Mouse (Mus musculus): Measurements from ENCODE around the gene Olfr214. TPM values are rescaled to one million over a fixed set of nuclear protein-coding genes. Genes with fewer than 3 reads are reported as not detected.
"Not testable (repeated sequence)": the region's sequence is repeated elsewhere in the genome, so short reads cannot be mapped to it uniquely, and the experiment has no call there.

Olfr214 gene
- polyA plus RNA-seq, 1 experiment from 2014 or later: not detected

DNA sequence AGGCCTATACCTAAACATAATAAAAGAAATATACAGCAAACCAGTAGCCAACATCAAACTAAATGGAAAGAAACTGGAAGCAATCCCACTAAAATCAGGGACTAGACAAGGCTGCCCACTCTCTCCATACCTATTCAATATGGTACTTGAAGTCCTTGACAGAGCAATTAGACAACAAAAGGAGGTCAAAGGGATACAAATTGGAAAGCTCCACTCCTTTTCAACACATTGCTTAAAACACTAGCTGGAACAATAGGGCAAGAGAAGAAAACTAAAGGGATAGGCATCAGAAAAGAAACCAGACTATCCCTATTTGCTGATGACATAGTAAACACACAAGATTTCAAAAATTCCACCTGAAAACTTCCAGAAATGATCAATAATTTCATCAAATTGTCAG, 46.9 kb downstream of the Olfr214 start:
- not testable (repeated sequence) for H3K9ac ChIP-seq (ENCODE audit: low read length); H3K27me3 ChIP-seq (ENCODE audit: control insufficient read depth, insufficient read depth, low read length); H3K4me2 ChIP-seq (ENCODE audit: low read depth, low read length); ATAC-seq (replicated peaks; ENCODE audit: extremely low read depth, insufficient read depth, low FRiP score); H3K9me3 ChIP-seq (replicated peaks; ENCODE audit: control insufficient read depth, low read length); H3K27ac ChIP-seq (ENCODE audit: low read length); H3K36me3 ChIP-seq (ENCODE audit: control insufficient read depth, insufficient read depth); H3K4me1 ChIP-seq (ENCODE audit: control insufficient read depth, insufficient read depth, low read length); H3K4me3 ChIP-seq (ENCODE audit: low read length)

DNA sequence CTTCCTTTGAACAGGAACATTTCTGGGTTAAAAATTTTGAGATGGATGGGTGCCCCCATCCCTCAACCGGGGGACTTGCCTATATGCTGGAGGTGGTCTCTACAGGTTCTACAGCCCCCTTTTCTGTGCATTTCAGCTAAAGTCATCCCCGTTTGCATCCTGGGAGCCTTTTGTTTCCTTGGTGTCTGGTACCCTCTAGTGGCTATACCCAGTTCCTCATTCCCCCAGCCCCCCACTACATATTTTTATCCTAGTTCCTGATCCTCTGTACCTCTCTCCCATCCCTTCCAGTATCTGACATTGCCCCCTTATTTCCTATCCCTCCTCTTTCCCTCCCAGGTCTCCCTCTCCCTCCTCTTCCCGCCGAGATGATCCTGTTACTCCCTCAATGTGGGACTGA, 53.2 kb downstream of the Olfr214 start:
- Histone ChIP-seq H3K27me3 (ENCODE audit: control insufficient read depth, insufficient read depth, low read length) (no peaks in the 10 kb centered on the region), H3K9ac (ENCODE audit: low read length) (no peak overlapping the region), H3K27ac (ENCODE audit: low read length) (no peak overlapping the region), H3K4me3 (ENCODE audit: low read length) (no peak overlapping the region), H3K4me2 (ENCODE audit: low read depth, low read length) (no peak overlapping the region), H3K36me3 (ENCODE audit: control insufficient read depth, insufficient read depth) (no peaks in the 10 kb centered on the region), H3K4me1 (ENCODE audit: control insufficient read depth, insufficient read depth, low read length) (no peaks in the 10 kb centered on the region), H3K9me3 (replicated peaks; ENCODE audit: control insufficient read depth, low read length) (no peaks in the 10 kb centered on the region)
- WGBS: 37% methylated on average over 4 of the region's 4 CpGs
- ATAC-seq (replicated peaks; ENCODE audit: extremely low read depth, insufficient read depth, low FRiP score): no peak

Other genes starting within 250 kb of the Olfr214 start
- gene March8, start 216.2 kb upstream of the Olfr214 start, polyA plus RNA-seq (2015; fragmentation: Nextera tagmentation; extraction: Ambion mirVana): 25.2 and 26.5 TPM in 2 replicates
- gene Alox5, start 93.1 kb upstream of the Olfr214 start, polyA plus RNA-seq (2015; fragmentation: Nextera tagmentation; extraction: Ambion mirVana): 2.7 and 2.9 TPM in 2 replicates
- not detected in 2 replicates for gene Olfr211, start 65.1 kb upstream of the Olfr214 start, polyA plus RNA-seq (2015; fragmentation: Nextera tagmentation; extraction: Ambion mirVana)
- not detected in 2 replicates for gene Olfr212, start 47.7 kb upstream of the Olfr214 start, polyA plus RNA-seq (2015; fragmentation: Nextera tagmentation; extraction: Ambion mirVana)
- not detected in 2 replicates for gene Olfr213, start 15.8 kb upstream of the Olfr214 start, polyA plus RNA-seq (2015; fragmentation: Nextera tagmentation; extraction: Ambion mirVana)
- gene Gm5580, start 3.1 kb upstream of the Olfr214 start, polyA plus RNA-seq (2015; fragmentation: Nextera tagmentation; extraction: Ambion mirVana): 0.45 and 2.3 TPM in 2 replicates
- not detected in 2 replicates for gene Olfr215, start 30.0 kb downstream of the Olfr214 start, polyA plus RNA-seq (2015; fragmentation: Nextera tagmentation; extraction: Ambion mirVana)
- gene Zfp422, start 74.8 kb downstream of the Olfr214 start, polyA plus RNA-seq (2015; fragmentation: Nextera tagmentation; extraction: Ambion mirVana): 78.8 and 89.8 TPM in 2 replicates
- gene Depp1, start 96.4 kb downstream of the Olfr214 start, polyA plus RNA-seq (2015; fragmentation: Nextera tagmentation; extraction: Ambion mirVana): 65.7 and 68.9 TPM in 2 replicates
- 6.2 and 6.5 TPM in 2 replicates for gene Rassf4, start 119.7 kb downstream of the Olfr214 start, polyA plus RNA-seq (2015; fragmentation: Nextera tagmentation; extraction: Ambion mirVana)
- 0.03 and 0.06 TPM in 2 replicates for gene Tmem72, start 162.7 kb downstream of the Olfr214 start, polyA plus RNA-seq (2015; fragmentation: Nextera tagmentation; extraction: Ambion mirVana)

All from heart, embryonic 16.5 days (tissue).